Mouse (Mus musculus): ENCODE data around the gene Zfp961. TPM values are rescaled to one million over a fixed set of nuclear protein-coding genes. Genes with fewer than 3 reads are reported as not detected.
"Not testable (repeated sequence)": the region's sequence is repeated elsewhere in the genome, so short reads cannot be mapped to it uniquely, and the experiment has no call there.

Zfp961 gene
- polyA plus RNA-seq, 1 experiment, result 20.6 TPM

GRCm38 (mm10) chr8:71952489-71952888 is 1.7 kb downstream of the Zfp961 start:
- 94% methylated on average over 1 of the region's 1 CpGs for WGBS
- Histone ChIP-seq H3K4me3 (replicated peaks; ENCODE audit: insufficient read depth, low read depth, low read length) (no peak overlapping the region), H3K4me1 (ENCODE audit: control insufficient read depth, insufficient read depth, low read length) (peaks cover 3% of the 10 kb centered on the region; the same call in 1 of the 2 replicates), H3K27me3 (ENCODE audit: control insufficient read depth, insufficient read depth, low read length) (no peaks in the 10 kb centered on the region), H3K27ac (ENCODE audit: insufficient read depth, low read length) (no peak overlapping the region)
- DNase-seq, result no peak
- TF ChIP-seq CTCF (IDR thresholded peaks at IDR 0.05; ENCODE audit: borderline replicate concordance, insufficient read depth, low read depth, low read length), result no peak
- no peak for TF ChIP-seq POLR2A (IDR thresholded peaks at IDR 0.05; ENCODE audit: borderline replicate concordance, insufficient read depth, low read length)

GRCm38 (mm10) chr8:71952961-71953700 is 2.3 kb downstream of the Zfp961 start:
- WGBS, result 98% methylated on average over 16 of the region's 16 CpGs
- not testable (repeated sequence) for H3K4me1 ChIP-seq (ENCODE audit: control insufficient read depth, insufficient read depth, low read length)

GRCm38 (mm10) chr8:71954666-71955065 is 3.8 kb downstream of the Zfp961 start:
- 98% methylated on average over 9 of the region's 9 CpGs for WGBS
- no peaks in the 10 kb centered on the region for H3K27me3 ChIP-seq (ENCODE audit: control insufficient read depth, insufficient read depth, low read length)
- no peak for TF ChIP-seq POLR2A (IDR thresholded peaks at IDR 0.05; ENCODE audit: borderline replicate concordance, insufficient read depth, low read length)
- no peak for TF ChIP-seq CTCF (IDR thresholded peaks at IDR 0.05; ENCODE audit: borderline replicate concordance, insufficient read depth, low read depth, low read length)
- no peak overlapping the region for H3K4me3 ChIP-seq (replicated peaks; ENCODE audit: insufficient read depth, low read depth, low read length)
- DNase-seq, result no peak
- H3K27ac ChIP-seq (ENCODE audit: insufficient read depth, low read length), result no peak overlapping the region
- peaks cover 3% of the 10 kb centered on the region; the same call in 1 of the 2 replicates for H3K4me1 ChIP-seq (ENCODE audit: control insufficient read depth, insufficient read depth, low read length)

More at GRCm38 (mm10) chr8:71952961-71953700, 2.3 kb downstream of the Zfp961 start:
- DNase-seq; H3K27me3 ChIP-seq (ENCODE audit: control insufficient read depth, insufficient read depth, low read length); H3K27ac ChIP-seq (ENCODE audit: insufficient read depth, low read length); H3K4me3 ChIP-seq (replicated peaks; ENCODE audit: insufficient read depth, low read depth, low read length): not testable (repeated sequence)

GRCm38 (mm10) chr8:71960483-71960882 is 9.6 kb downstream of the Zfp961 start:
- H3K4me1 ChIP-seq (ENCODE audit: control insufficient read depth, insufficient read depth, low read length), result no peaks in the 10 kb centered on the region
- H3K27me3 ChIP-seq (ENCODE audit: control insufficient read depth, insufficient read depth, low read length), result no peaks in the 10 kb centered on the region
- TF ChIP-seq POLR2A (IDR thresholded peaks at IDR 0.05; ENCODE audit: borderline replicate concordance, insufficient read depth, low read length) (no peak), CTCF (IDR thresholded peaks at IDR 0.05; ENCODE audit: borderline replicate concordance, insufficient read depth, low read depth, low read length) (no peak)
- DNase-seq, result no peak
- H3K27ac ChIP-seq (ENCODE audit: insufficient read depth, low read length), result no peak overlapping the region
- no peak overlapping the region for H3K4me3 ChIP-seq (replicated peaks; ENCODE audit: insufficient read depth, low read depth, low read length)

- TF ChIP-seq CTCF (IDR thresholded peaks at IDR 0.05; ENCODE audit: borderline replicate concordance, insufficient read depth, low read depth, low read length), result no peak
- no peak for TF ChIP-seq POLR2A (IDR thresholded peaks at IDR 0.05; ENCODE audit: borderline replicate concordance, insufficient read depth, low read length)
- H3K4me3 ChIP-seq (replicated peaks; ENCODE audit: insufficient read depth, low read depth, low read length), result no peak overlapping the region
- H3K27me3 ChIP-seq (ENCODE audit: control insufficient read depth, insufficient read depth, low read length), result no peaks in the 10 kb centered on the region
- no peak overlapping the region for H3K27ac ChIP-seq (ENCODE audit: insufficient read depth, low read length)
- H3K4me1 ChIP-seq (ENCODE audit: control insufficient read depth, insufficient read depth, low read length), result no peaks in the 10 kb centered on the region
- 95% methylated on average over 5 of the region's 5 CpGs for WGBS
- DNase-seq, result no peak
These were observed 11.0 kb downstream of the Zfp961 start for GRCm38 (mm10) chr8:71961796-71962195.

GRCm38 (mm10) chr8:71964051-71964450 is 13.2 kb downstream of the Zfp961 start:
- no peak overlapping the region for H3K4me3 ChIP-seq (replicated peaks; ENCODE audit: insufficient read depth, low read depth, low read length)
- H3K27ac ChIP-seq (ENCODE audit: insufficient read depth, low read length), result no peak overlapping the region
- WGBS, result 72% methylated on average over 3 of the region's 3 CpGs
- H3K4me1 ChIP-seq (ENCODE audit: control insufficient read depth, insufficient read depth, low read length), result no peaks in the 10 kb centered on the region
- DNase-seq, result no peak
- TF ChIP-seq POLR2A (IDR thresholded peaks at IDR 0.05; ENCODE audit: borderline replicate concordance, insufficient read depth, low read length) (no peak), CTCF (IDR thresholded peaks at IDR 0.05; ENCODE audit: borderline replicate concordance, insufficient read depth, low read depth, low read length) (no peak)
- H3K27me3 ChIP-seq (ENCODE audit: control insufficient read depth, insufficient read depth, low read length), result no peaks in the 10 kb centered on the region

GRCm38 (mm10) chr8:71965166-71965565 is 14.3 kb downstream of the Zfp961 start:
- TF ChIP-seq CTCF (IDR thresholded peaks at IDR 0.05; ENCODE audit: borderline replicate concordance, insufficient read depth, low read depth, low read length) (no peak), POLR2A (IDR thresholded peaks at IDR 0.05; ENCODE audit: borderline replicate concordance, insufficient read depth, low read length) (no peak)
- Histone ChIP-seq H3K4me3 (replicated peaks; ENCODE audit: insufficient read depth, low read depth, low read length) (no peak overlapping the region), H3K4me1 (ENCODE audit: control insufficient read depth, insufficient read depth, low read length) (no peaks in the 10 kb centered on the region), H3K27me3 (ENCODE audit: control insufficient read depth, insufficient read depth, low read length) (no peaks in the 10 kb centered on the region), H3K27ac (ENCODE audit: insufficient read depth, low read length) (no peak overlapping the region)
- DNase-seq, result no peak
- 93% methylated on average over 2 of the region's 2 CpGs for WGBS

GRCm38 (mm10) chr8:71966411-71966810 is 15.6 kb downstream of the Zfp961 start:
- TF ChIP-seq CTCF (IDR thresholded peaks at IDR 0.05; ENCODE audit: borderline replicate concordance, insufficient read depth, low read depth, low read length), result no peak
- TF ChIP-seq POLR2A (IDR thresholded peaks at IDR 0.05; ENCODE audit: borderline replicate concordance, insufficient read depth, low read length), result no peak
- DNase-seq, result no peak
- Histone ChIP-seq H3K27me3 (ENCODE audit: control insufficient read depth, insufficient read depth, low read length) (no peaks in the 10 kb centered on the region), H3K4me3 (replicated peaks; ENCODE audit: insufficient read depth, low read depth, low read length) (no peak overlapping the region), H3K27ac (ENCODE audit: insufficient read depth, low read length) (no peak overlapping the region), H3K4me1 (ENCODE audit: control insufficient read depth, insufficient read depth, low read length) (no peaks in the 10 kb centered on the region)

All from cerebellum, adult 2 months (tissue).